Mouse (Mus musculus) small intestine, adult 2 months (tissue): Measurements from ENCODE around the gene Cysrt1.

ENCODE experiments used
- CTCF ChIP-seq: fragments of 200-500 bp; IDR thresholded peaks from 2 replicates; pipeline ENCODE4 v1.5.1; 2012; ENCODE audit warnings: low read depth, mild to moderate bottlenecking, control low read depth, inconsistent platforms, low read length, moderate library complexity, mixed read lengths; ENCODE audit not compliant: insufficient replicate concordance, insufficient read length; ENCODE audit errors: extremely low read depth
- POLR2A ChIP-seq: fragments of 200-500 bp; IDR thresholded peaks from 2 replicates; pipeline ENCODE4 v1.6.1; 2012; ENCODE audit warnings: low read depth, mild to moderate bottlenecking, control low read depth, inconsistent platforms, low read length, moderate library complexity

GRCm38 (mm10) chr2:25221331-25221772 is 20.9 kb downstream of the Cysrt1 start:
- TF ChIP-seq CTCF (no peak), POLR2A (no peak)
